Mouse (Mus musculus) heart, embryonic 11.5 days (tissue): ENCODE measurements around the gene Mmd2. TPM values are rescaled to one million over a fixed set of nuclear protein-coding genes. Genes with fewer than 3 reads are reported as not detected.

ENCODE experiments used
- ATAC-seq: fragments of 200-750 bp; cut with Nextera tagmentation; replicated peaks from 2 replicates; pipeline ENCODE4 v1.8.0; 2017; ENCODE audit warnings: moderate library complexity; ENCODE audit not compliant: insufficient number of reproducible peaks, low FRiP score, low TSS enrichment
- H3K27ac ChIP-seq: fragments of 300-500 bp; sonication (generic); 2 replicates; pipeline ENCODE4 v1.5.1; 2014; ENCODE audit warnings: mild to moderate bottlenecking, low read depth, low read length
- H3K27me3 ChIP-seq: fragments of 300-500 bp; sonication (generic); 2 replicates; pipeline ENCODE4 v1.6.1; 2014; ENCODE audit warnings: mild to moderate bottlenecking, low read length, mixed read lengths; ENCODE audit not compliant: control insufficient read depth, insufficient read depth
- H3K36me3 ChIP-seq: fragments of 300-500 bp; sonication (generic); 2 replicates; pipeline ENCODE4 v1.6.1; 2014; ENCODE audit warnings: mild to moderate bottlenecking, low read length, moderate library complexity, mixed read lengths; ENCODE audit not compliant: control insufficient read depth, insufficient read depth
- H3K4me1 ChIP-seq: fragments of 300-500 bp; sonication (generic); 2 replicates; pipeline ENCODE4 v1.6.1; 2014; ENCODE audit warnings: low read length; ENCODE audit not compliant: control insufficient read depth, insufficient read depth
- H3K4me2 ChIP-seq: fragments of 300-500 bp; sonication (generic); 2 replicates; pipeline ENCODE4 v1.6.1; 2014; ENCODE audit warnings: mild to moderate bottlenecking, moderate library complexity
- H3K4me3 ChIP-seq: fragments of 300-500 bp; sonication (generic); 2 replicates; pipeline ENCODE4 v1.5.1; 2014; ENCODE audit warnings: low read depth, low read length
- H3K9ac ChIP-seq: fragments of 300-500 bp; sonication (generic); 2 replicates; pipeline ENCODE4 v1.6.1; 2014; ENCODE audit warnings: mild to moderate bottlenecking, low read depth, low read length, moderate library complexity
- H3K9me3 ChIP-seq: fragments of 300-500 bp; sonication (generic); replicated peaks from 2 replicates; pipeline ENCODE4 v1.6.1; 2016; ENCODE audit warnings: low read length; ENCODE audit not compliant: control insufficient read depth
- WGBS: fragments of 180-500 bp; shearing (Covaris S2); extraction: QIAGEN DNeasy Blood & Tissue Kit; methylation state at CpG from one replicate; pipeline ENCODE4 v1.1.7; 2014; ENCODE audit not compliant: insufficient replicate concordance; 5-methylcytosine and 5-hydroxymethylcytosine counted together
- polyA plus RNA-seq: library from polyadenylated mRNA; unstranded; fragments of >200 nt; fragmentation: Nextera tagmentation; extraction: Ambion mirVana; gene quantifications from 2 replicates; pipeline ENCODE4 v1.2.1, GENCODE M21; 2014

Gene Mmd2
- polyA plus RNA-seq, 1 experiment from 2014 or later, result 0.29 TPM

GRCm38 (mm10) chr5:142547066-142547465 is 61.5 kb downstream of the Mmd2 start:
- Histone ChIP-seq H3K4me2 (no peak overlapping the region), H3K27me3 (no peaks in the 10 kb centered on the region), H3K9me3 (no peaks in the 10 kb centered on the region), H3K36me3 (no peaks in the 10 kb centered on the region), H3K9ac (no peak overlapping the region), H3K27ac (no peak overlapping the region), H3K4me3 (no peak overlapping the region), H3K4me1 (peaks cover 50% of the 10 kb centered on the region)
- ATAC-seq, result no peak
- 81% methylated on average over 3 of the region's 3 CpGs for WGBS

- peaks cover 50% of the 10 kb centered on the region for H3K4me1 ChIP-seq
- H3K4me2 ChIP-seq, result no peak overlapping the region
- no peak for ATAC-seq
- no peak overlapping the region for H3K27ac ChIP-seq
- WGBS, result 19% methylated on average over 5 of the region's 5 CpGs
- no peak overlapping the region for H3K4me3 ChIP-seq
- no peaks in the 10 kb centered on the region for H3K36me3 ChIP-seq
- H3K27me3 ChIP-seq, result no peaks in the 10 kb centered on the region
- H3K9me3 ChIP-seq, result no peaks in the 10 kb centered on the region
- no peak overlapping the region for H3K9ac ChIP-seq
These were observed 62.3 kb downstream of the Mmd2 start for GRCm38 (mm10) chr5:142546344-142546743.

- 0 out of 2 replicates have a peak overlapping the region, but pooled peaks have one; percentile 46 for H3K27ac ChIP-seq
- WGBS, result 40% methylated on average over 5 of the region's 5 CpGs
- no peak overlapping the region for H3K9ac ChIP-seq
- no peaks in the 10 kb centered on the region for H3K9me3 ChIP-seq
- H3K27me3 ChIP-seq, result no peaks in the 10 kb centered on the region
- H3K4me2 ChIP-seq, result no peak overlapping the region
- H3K4me3 ChIP-seq, result no peak overlapping the region
- peaks cover 52% of the 10 kb centered on the region for H3K4me1 ChIP-seq
- ATAC-seq, result no peak
- no peaks in the 10 kb centered on the region for H3K36me3 ChIP-seq
These were observed 63.4 kb downstream of the Mmd2 start for GRCm38 (mm10) chr5:142545014-142545795.

GRCm38 (mm10) chr5:142537286-142537685 is 71.3 kb downstream of the Mmd2 start:
- H3K4me2 ChIP-seq, result no peak overlapping the region
- no peak overlapping the region for H3K9ac ChIP-seq
- 71% methylated on average over 3 of the region's 3 CpGs for WGBS
- no peaks in the 10 kb centered on the region for H3K27me3 ChIP-seq
- no peaks in the 10 kb centered on the region for H3K9me3 ChIP-seq
- peaks cover 21% of the 10 kb centered on the region for H3K4me1 ChIP-seq
- H3K27ac ChIP-seq, result no peak overlapping the region
- H3K4me3 ChIP-seq, result no peak overlapping the region
- ATAC-seq, result no peak
- no peaks in the 10 kb centered on the region for H3K36me3 ChIP-seq

- peaks cover 23% of the 10 kb centered on the region for H3K4me1 ChIP-seq
- 68% methylated on average over 4 of the region's 4 CpGs for WGBS
- ATAC-seq, result no peak
- H3K4me3 ChIP-seq, result no peak overlapping the region
- no peak overlapping the region for H3K4me2 ChIP-seq
- no peaks in the 10 kb centered on the region for H3K27me3 ChIP-seq
- H3K9me3 ChIP-seq, result no peaks in the 10 kb centered on the region
- no peak overlapping the region; the same call in 1 of the 2 replicates for H3K9ac ChIP-seq
- no peak overlapping the region for H3K27ac ChIP-seq
- no peaks in the 10 kb centered on the region for H3K36me3 ChIP-seq
These were observed 73.2 kb downstream of the Mmd2 start for GRCm38 (mm10) chr5:142535388-142535787.

GRCm38 (mm10) chr5:142529915-142530314 is 78.7 kb downstream of the Mmd2 start, which contains the start of gene Papolb:
Gene Papolb (minus strand): TSS chr5:142530076.
- H3K9me3 ChIP-seq, result no peaks in the 10 kb centered on the region
- H3K4me3 ChIP-seq, result 0 out of 2 replicates have a peak within 1 kb of the TSS, but pooled peaks have one; percentile 17
- H3K27ac ChIP-seq, result no peak within 1 kb of the TSS
- H3K4me2 ChIP-seq, result peak within 1 kb of the TSS; percentile 51
- H3K36me3 ChIP-seq, result no peaks in the 10 kb centered on the region
- no peak for ATAC-seq
- H3K4me1 ChIP-seq, result peaks cover 12% of the 10 kb centered on the region
- no peaks in the 10 kb centered on the region; the same call in 1 of the 2 replicates for H3K27me3 ChIP-seq
- H3K9ac ChIP-seq, result no peak within 1 kb of the TSS; the same call in 1 of the 2 replicates
- WGBS, result 34% methylated on average over 41 of the region's 41 CpGs

GRCm38 (mm10) chr5:142524711-142525464 is 83.7 kb downstream of the Mmd2 start:
- WGBS, result 40% methylated on average over 8 of the region's 8 CpGs

GRCm38 (mm10) chr5:142521195-142521866 is 87.3 kb downstream of the Mmd2 start:
- no peaks in the 10 kb centered on the region for H3K36me3 ChIP-seq
- H3K4me1 ChIP-seq, result peaks cover 26% of the 10 kb centered on the region
- peak overlapping the region; percentile 58; the same call in 1 of the 2 replicates for H3K27ac ChIP-seq
- no peak overlapping the region for H3K9ac ChIP-seq
- ATAC-seq, result peak; percentile 87; the same call in 1 of the 2 replicates
- no peak overlapping the region for H3K4me3 ChIP-seq
- no peaks in the 10 kb centered on the region for H3K27me3 ChIP-seq
- H3K9me3 ChIP-seq, result no peaks in the 10 kb centered on the region
- no peak overlapping the region for H3K4me2 ChIP-seq
- WGBS, result 76% methylated on average over 11 of the region's 11 CpGs

More at GRCm38 (mm10) chr5:142524711-142525464, 83.7 kb downstream of the Mmd2 start:
- H3K4me3 ChIP-seq, result no peak overlapping the region
- H3K4me2 ChIP-seq, result no peak overlapping the region; the same call in 1 of the 2 replicates
- H3K4me1 ChIP-seq, result peaks cover 12% of the 10 kb centered on the region
- H3K27ac ChIP-seq, result peak overlapping the region; percentile 47; the same call in 1 of the 2 replicates
- no peaks in the 10 kb centered on the region for H3K36me3 ChIP-seq
- no peaks in the 10 kb centered on the region for H3K9me3 ChIP-seq
- no peak for ATAC-seq
- no peak overlapping the region for H3K9ac ChIP-seq
- H3K27me3 ChIP-seq, result no peaks in the 10 kb centered on the region; the same call in 1 of the 2 replicates
